Mouse (Mus musculus): ENCODE measurements at regions not wholly inside any gene's neighbourhood (a gene's known extent, or its start where the extent isn't known, plus 50 kb on each side); places are given as distances from the start of the nearest gene placed in this dataset.

- intact Hi-C loops (cut with DNase I): no loop called here
Observed at GRCm38 (mm10) chr6:50713297-50713696, 59.1 kb upstream of the Npvf start.

- intact Hi-C loops (cut with DNase I): no loop called here
Observed at GRCm38 (mm10) chr6:50718631-50719030, 64.4 kb upstream of the Npvf start.

- intact Hi-C loops (cut with DNase I): no loop called here
Observed at GRCm38 (mm10) chr6:50720346-50720745, 66.1 kb upstream of the Npvf start.

GRCm38 (mm10) chr6:50725640-50726039 is 71.4 kb upstream of the Npvf start:
- intact Hi-C loops (cut with DNase I): no loop called here

GRCm38 (mm10) chr6:50726166-50726591 is 71.9 kb upstream of the Npvf start:
- intact Hi-C loops (cut with DNase I): no loop called here

- intact Hi-C loops (cut with DNase I): no loop called here
Observed at GRCm38 (mm10) chr6:50730744-50731718, 76.8 kb upstream of the Npvf start.

GRCm38 (mm10) chr6:50734701-50735100 is 80.5 kb upstream of the Npvf start:
- intact Hi-C loops (cut with DNase I): no loop called here

GRCm38 (mm10) chr6:50735825-50736224 is 81.6 kb upstream of the Npvf start:
- intact Hi-C loops (cut with DNase I): no loop called here

- intact Hi-C loops (cut with DNase I): no loop called here
Observed at GRCm38 (mm10) chr6:50742009-50742408, 87.8 kb upstream of the Npvf start.

- intact Hi-C loops (cut with DNase I): no loop called here
Observed at GRCm38 (mm10) chr6:50744462-50745166, 90.4 kb upstream of the Npvf start.

GRCm38 (mm10) chr6:50753151-50753550 is 98.9 kb upstream of the Npvf start:
- intact Hi-C loops (cut with DNase I): no loop called here

- intact Hi-C loops (cut with DNase I): no loop called here
Observed at GRCm38 (mm10) chr6:50754786-50755185, 100.5 kb upstream of the Npvf start.

- intact Hi-C loops (cut with DNase I): no loop called here
Observed at GRCm38 (mm10) chr6:50760367-50760766, 106.1 kb upstream of the Npvf start.

GRCm38 (mm10) chr6:50763121-50763520 is 108.9 kb upstream of the Npvf start:
- intact Hi-C loops (cut with DNase I): no loop called here

- intact Hi-C loops (cut with DNase I): no loop called here
Observed at GRCm38 (mm10) chr6:50766442-50766915, 112.2 kb upstream of the Npvf start.

- intact Hi-C loops (cut with DNase I): no loop called here
Observed at GRCm38 (mm10) chr6:50767126-50767525, 112.9 kb upstream of the Npvf start.

- intact Hi-C loops (cut with DNase I): no loop called here
Observed at GRCm38 (mm10) chr6:50767827-50768226, 113.6 kb upstream of the Npvf start.

GRCm38 (mm10) chr6:50769101-50769500 is 114.9 kb upstream of the Npvf start:
- intact Hi-C loops (cut with DNase I): no loop called here

GRCm38 (mm10) chr6:50770481-50770880 is 116.2 kb upstream of the Npvf start:
- intact Hi-C loops (cut with DNase I): no loop called here

GRCm38 (mm10) chr6:50775637-50776036 is 121.4 kb upstream of the Npvf start:
- intact Hi-C loops (cut with DNase I): no loop called here

- intact Hi-C loops (cut with DNase I): no loop called here
Observed at GRCm38 (mm10) chr6:50776236-50776832, 122.1 kb upstream of the Npvf start.
